Mouse (Mus musculus) lung, embryonic 14.5 days (tissue): ENCODE measurements around the gene Gsk3b. TPM values are rescaled to one million over a fixed set of nuclear protein-coding genes. Genes with fewer than 3 reads are reported as not detected.
A peak's percentile ranks its signal among the peaks of the same experiment; 100 is the strongest.
"Not testable (repeated sequence)": the region's sequence is repeated elsewhere in the genome, so short reads cannot be mapped to it uniquely, and the experiment has no call there.

ENCODE experiments used
- ATAC-seq: fragments of 200-750 bp; cut with Nextera tagmentation; 2 replicates; pipeline ENCODE4 v1.8.0; 2017; ENCODE audit warnings: mild to moderate bottlenecking, moderate TSS enrichment, moderate library complexity; ENCODE audit not compliant: insufficient read depth
- DNase-seq: peaks from one replicate; pipeline ENCODE4 v3.0.0-alpha.2; 2015
- H3K27ac ChIP-seq: fragments of 300-500 bp; sonication (generic); 2 replicates; pipeline ENCODE4 v1.5.1; 2014; ENCODE audit warnings: low read depth, mild to moderate bottlenecking, moderate library complexity
- H3K27me3 ChIP-seq: fragments of 300-500 bp; sonication (generic); 2 replicates; pipeline ENCODE4 v1.6.1; 2014; ENCODE audit warnings: low read length, control low read depth; ENCODE audit not compliant: insufficient read depth
- H3K36me3 ChIP-seq: fragments of 300-500 bp; sonication (generic); 2 replicates; pipeline ENCODE4 v1.6.1; 2014; ENCODE audit warnings: control low read depth; ENCODE audit not compliant: insufficient read depth
- H3K4me1 ChIP-seq: fragments of 300-500 bp; sonication (generic); 2 replicates; pipeline ENCODE4 v1.6.1; 2014; ENCODE audit warnings: antibody characterized with exemption, control low read depth; ENCODE audit not compliant: insufficient read depth
- H3K4me2 ChIP-seq: fragments of 300-500 bp; sonication (generic); 2 replicates; pipeline ENCODE4 v1.6.1; 2014; ENCODE audit warnings: mild to moderate bottlenecking
- H3K4me3 ChIP-seq: fragments of 300-500 bp; sonication (generic); 2 replicates; pipeline ENCODE4 v1.5.1; 2014; ENCODE audit warnings: low read depth, low read length
- H3K9ac ChIP-seq: fragments of 300-500 bp; sonication (generic); 2 replicates; pipeline ENCODE4 v1.6.1; 2014
- H3K9me3 ChIP-seq: fragments of 300-500 bp; sonication (generic); 2 replicates; pipeline ENCODE4 v1.6.1; 2016; ENCODE audit warnings: low read depth, low read length, control low read depth
- CTCF ChIP-seq: IDR thresholded peaks from 2 replicates; pipeline ENCODE4 v1.5.1; 2016; ENCODE audit warnings: antibody characterized with exemption, low read depth
- WGBS: fragments of 180-500 bp; shearing (Covaris S2); extraction: QIAGEN DNeasy Blood & Tissue Kit; methylation state at CpG from one replicate; pipeline ENCODE4 v1.1.7; 2014; 5-methylcytosine and 5-hydroxymethylcytosine counted together
- polyA plus RNA-seq: library from polyadenylated mRNA; unstranded; fragments of >200 nt; fragmentation: Nextera tagmentation; extraction: Ambion mirVana; gene quantifications from 2 replicates; pipeline ENCODE4 v1.2.1, GENCODE M21; 2014

Gsk3b gene
- 62.6 and 63.0 TPM in 2 replicates for polyA plus RNA-seq

- peak; percentile 99 for DNase-seq
- peaks cover 4% of the 10 kb centered on the region; the same call in 1 of the 2 replicates for H3K4me1 ChIP-seq
- no peaks in the 10 kb centered on the region for H3K9me3 ChIP-seq
- no peaks in the 10 kb centered on the region for H3K27me3 ChIP-seq
- H3K27ac ChIP-seq = peak within 1 kb of the TSS; percentile 100
- ATAC-seq = peak; percentile 93
- no peak for TF ChIP-seq CTCF
- peak within 1 kb of the TSS; percentile 96 for H3K4me3 ChIP-seq
- H3K9ac ChIP-seq = peak within 1 kb of the TSS; percentile 97
- WGBS = under 1% methylated on average over 69 of the region's 69 CpGs
- peak within 1 kb of the TSS; percentile 82 for H3K4me2 ChIP-seq
- no peaks in the 10 kb centered on the region for H3K36me3 ChIP-seq
Observed at GRCm38 (mm10) chr16:38088629-38089446, at the start of gene Gsk3b. Gene Gsk3b, plus strand, starts transcription at chr16:38089001.

- Histone ChIP-seq H3K27ac (no peak overlapping the region), H3K4me3 (no peak overlapping the region), H3K36me3 (no peaks in the 10 kb centered on the region), H3K4me2 (no peak overlapping the region), H3K9ac (no peak overlapping the region), H3K27me3 (no peaks in the 10 kb centered on the region), H3K4me1 (no peaks in the 10 kb centered on the region), H3K9me3 (no peaks in the 10 kb centered on the region)
- TF ChIP-seq CTCF = no peak
- no peak for DNase-seq
- 68% methylated on average over 1 of the region's 1 CpGs for WGBS
- no peak for ATAC-seq
Observed at GRCm38 (mm10) chr16:38042160-38042559, 46.6 kb upstream of the Gsk3b start.

DNA sequence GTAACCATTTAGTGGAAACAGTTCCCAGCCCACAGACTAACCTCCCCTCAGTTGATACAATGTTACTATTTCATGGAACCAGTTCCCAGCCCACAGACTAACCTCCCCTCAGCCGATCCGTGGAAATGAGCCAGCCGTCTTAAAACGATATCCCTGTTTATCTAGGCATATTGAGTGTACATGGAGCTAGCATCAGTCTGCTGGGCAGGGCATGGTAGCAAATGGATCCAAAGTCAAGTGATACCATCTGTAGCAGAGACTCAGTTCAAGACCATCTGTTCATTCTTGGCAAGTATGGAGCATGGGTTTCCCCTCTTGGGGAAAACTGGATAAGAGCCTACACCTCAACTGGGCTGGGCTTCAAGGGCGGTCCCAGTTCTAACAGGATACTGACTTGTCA lies 44.2 kb upstream of the Gsk3b start:
- 79% methylated on average over 5 of the region's 5 CpGs for WGBS
- Histone ChIP-seq H3K36me3 (no peaks in the 10 kb centered on the region), H3K4me1 (no peaks in the 10 kb centered on the region), H3K9ac (no peak overlapping the region), H3K4me2 (no peak overlapping the region), H3K9me3 (no peaks in the 10 kb centered on the region), H3K4me3 (no peak overlapping the region), H3K27me3 (no peaks in the 10 kb centered on the region), H3K27ac (no peak overlapping the region)
- no peak for TF ChIP-seq CTCF
- ATAC-seq (no peak), DNase-seq (no peak)

- DNase-seq (peak; percentile 26), ATAC-seq (no peak)
- H3K4me2 ChIP-seq = peak overlapping the region; percentile 18; the same call in 1 of the 2 replicates
- no peaks in the 10 kb centered on the region for H3K9me3 ChIP-seq
- no peaks in the 10 kb centered on the region for H3K4me1 ChIP-seq
- WGBS = 49% methylated on average over 23 of the region's 23 CpGs
- no peak overlapping the region for H3K4me3 ChIP-seq
- no peaks in the 10 kb centered on the region for H3K27me3 ChIP-seq
- TF ChIP-seq CTCF = no peak
- H3K36me3 ChIP-seq = no peaks in the 10 kb centered on the region
- no peak overlapping the region for H3K27ac ChIP-seq
- no peak overlapping the region for H3K9ac ChIP-seq
Observed at GRCm38 (mm10) chr16:38047781-38048558, 40.8 kb upstream of the Gsk3b start.

DNA sequence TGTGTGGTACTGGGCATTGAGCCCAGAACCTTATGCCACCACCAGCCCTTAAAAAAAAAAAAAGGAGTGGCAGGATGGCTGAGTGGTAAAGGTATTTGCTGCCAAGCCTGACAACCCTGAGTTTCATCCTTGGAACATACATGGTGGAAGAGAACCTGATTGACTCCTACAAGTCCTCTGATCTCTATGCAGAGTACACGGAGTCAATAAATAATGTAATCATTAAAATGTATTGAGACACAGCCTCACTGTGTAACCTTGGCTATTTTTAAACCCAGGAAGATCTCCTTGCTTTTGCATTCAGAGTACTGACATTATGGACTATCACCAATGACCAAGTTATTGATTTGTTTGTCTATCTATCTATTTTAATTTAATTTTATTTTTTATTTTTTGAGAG lies 30.9 kb upstream of the Gsk3b start:
- WGBS = 88% methylated on average over 1 of the region's 1 CpGs
- Histone ChIP-seq H3K27ac (no peak overlapping the region), H3K27me3 (no peaks in the 10 kb centered on the region), H3K36me3 (no peaks in the 10 kb centered on the region), H3K4me2 (no peak overlapping the region), H3K4me1 (no peaks in the 10 kb centered on the region), H3K4me3 (no peak overlapping the region), H3K9me3 (no peaks in the 10 kb centered on the region), H3K9ac (no peak overlapping the region)
- no peak for TF ChIP-seq CTCF
- ATAC-seq (no peak), DNase-seq (no peak)

GRCm38 (mm10) chr16:38058836-38059235 lies 30.0 kb upstream of the Gsk3b start:
- Histone ChIP-seq H3K9ac (no peak overlapping the region), H3K4me1 (no peaks in the 10 kb centered on the region), H3K27me3 (no peaks in the 10 kb centered on the region), H3K36me3 (no peaks in the 10 kb centered on the region), H3K4me3 (no peak overlapping the region), H3K9me3 (no peaks in the 10 kb centered on the region), H3K27ac (no peak overlapping the region), H3K4me2 (no peak overlapping the region)
- ATAC-seq (no peak), DNase-seq (no peak)
- TF ChIP-seq CTCF = no peak
- WGBS = 62% methylated on average over 3 of the region's 3 CpGs

DNA sequence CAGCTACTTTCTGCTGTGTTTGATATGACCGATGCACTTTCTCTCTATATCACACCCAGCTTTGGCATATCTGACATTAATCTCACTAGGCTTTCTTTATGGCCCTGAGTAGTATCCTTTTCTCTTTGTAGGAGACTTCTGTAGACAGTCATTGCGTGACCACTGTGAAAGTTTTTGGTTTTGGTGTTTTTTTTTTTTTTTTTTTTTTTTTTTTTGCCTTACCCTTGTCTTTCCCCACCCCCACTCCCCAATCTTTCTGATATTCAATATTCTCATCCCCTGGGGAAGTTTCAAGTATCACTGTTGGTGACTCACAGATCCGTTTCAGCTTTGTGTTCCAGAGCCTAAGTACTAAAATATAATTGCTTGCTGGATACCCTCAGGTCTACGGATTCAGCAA lies 29.2 kb upstream of the Gsk3b start:
- Histone ChIP-seq H3K4me3 (no peak overlapping the region), H3K27me3 (no peaks in the 10 kb centered on the region), H3K9me3 (no peaks in the 10 kb centered on the region), H3K9ac (no peak overlapping the region), H3K4me2 (no peak overlapping the region), H3K4me1 (no peaks in the 10 kb centered on the region), H3K27ac (no peak overlapping the region), H3K36me3 (no peaks in the 10 kb centered on the region)
- no peak for TF ChIP-seq CTCF
- 84% methylated on average over 4 of the region's 4 CpGs for WGBS
- ATAC-seq = no peak
- no peak for DNase-seq

DNA sequence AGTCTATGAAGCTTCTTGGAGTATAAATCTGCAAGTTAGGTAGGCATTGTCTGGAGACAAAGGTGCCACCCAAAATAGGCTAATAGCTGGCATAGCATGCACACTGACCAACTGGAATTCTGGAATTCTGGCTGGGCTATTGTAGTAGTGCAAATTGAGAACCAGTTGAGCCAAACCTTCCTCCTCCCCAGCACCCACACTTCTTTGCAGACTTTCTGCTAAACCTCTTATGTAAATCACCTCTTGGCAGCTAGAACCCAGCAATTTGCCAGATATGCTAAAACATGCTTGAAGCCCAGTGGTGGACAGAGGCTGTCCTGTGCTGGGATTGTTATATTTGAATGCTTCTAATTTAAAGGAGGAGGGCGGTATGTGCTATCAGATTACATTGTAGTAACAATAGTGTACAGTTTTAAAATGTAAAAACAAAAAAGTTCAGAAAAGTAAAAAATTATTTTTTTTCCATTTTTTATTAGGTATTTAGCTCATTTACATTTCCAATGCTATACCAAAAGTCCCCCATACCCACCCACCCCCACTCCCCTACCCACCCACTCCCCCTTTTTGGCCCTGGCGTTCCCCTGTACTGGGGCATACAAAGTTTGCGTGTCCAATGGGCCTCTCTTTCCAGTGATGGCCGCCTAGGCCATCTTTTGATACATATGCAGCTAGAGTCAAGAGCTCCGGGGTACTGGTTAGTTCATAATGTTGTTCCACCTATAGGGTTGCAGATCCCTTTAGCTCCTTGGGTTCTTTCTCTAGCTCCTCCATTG lies 14.8 kb upstream of the Gsk3b start:
- WGBS = 95% methylated on average over 1 of the region's 5 CpGs
- H3K27ac ChIP-seq, H3K9me3 ChIP-seq, H3K36me3 ChIP-seq, H3K27me3 ChIP-seq, H3K4me3 ChIP-seq, ATAC-seq, H3K4me2 ChIP-seq, H3K4me1 ChIP-seq, H3K9ac ChIP-seq: not testable (repeated sequence)
- DNase-seq = peak; percentile 11
